Mouse (Mus musculus) lung, postnatal 14 days (tissue): ENCODE measurements at regions not wholly inside any gene's neighbourhood (a gene's known extent, or its start where the extent isn't known, plus 50 kb on each side); places are given as distances from the start of the nearest gene placed in this dataset.
"Not testable (repeated sequence)": the region's sequence is repeated elsewhere in the genome, so short reads cannot be mapped to it uniquely, and the experiment has no call there.

Source experiments
- DNase-seq: peaks from one replicate; pipeline ENCODE4 v3.0.0; 2021

- DNase-seq, result no peak
Observed at GRCm38 (mm10) chr17:4457491-4457890, 536.6 kb upstream of the Arid1b start.

DNA sequence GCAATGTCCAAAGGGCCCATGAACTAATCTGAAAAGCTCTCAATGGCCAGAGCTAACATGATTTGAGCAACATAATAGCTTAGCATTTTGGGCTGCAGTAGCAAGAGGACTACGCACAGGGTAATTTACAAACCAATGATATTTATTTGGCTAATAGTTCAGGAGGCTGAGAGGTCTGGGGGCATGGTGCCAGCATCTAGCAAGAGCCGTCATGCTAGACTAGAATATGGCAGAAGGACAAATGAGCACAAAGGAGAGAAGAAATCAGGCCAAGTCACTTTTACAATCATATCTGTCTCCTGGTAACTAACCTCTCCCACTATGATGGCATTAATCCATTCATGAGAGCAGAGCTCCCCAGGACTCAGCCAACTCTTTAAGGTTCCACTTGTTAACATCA, 532.6 kb upstream of the Arid1b start:
- DNase-seq, result no peak

GRCm38 (mm10) chr17:4464286-4464880, 529.7 kb upstream of the Arid1b start:
- DNase-seq, result no peak

DNA sequence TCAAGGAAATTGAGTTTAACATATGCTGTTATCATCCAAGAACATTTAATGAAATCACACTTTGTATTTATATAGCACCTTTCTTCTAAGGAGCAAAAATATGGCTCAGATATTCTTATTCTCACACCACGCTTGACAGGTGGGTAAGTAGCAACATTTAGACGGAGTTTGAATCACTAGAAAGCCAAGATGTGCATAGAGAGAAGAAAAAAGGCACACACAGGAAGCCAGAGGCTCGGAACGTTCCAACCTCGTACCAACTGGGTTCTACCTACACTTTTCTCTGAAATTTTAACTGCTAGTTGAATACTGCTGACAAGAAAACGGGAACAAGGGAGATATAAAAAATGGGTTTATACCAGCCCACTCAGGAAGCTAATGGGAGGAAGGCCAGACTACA, 528.4 kb upstream of the Arid1b start:
- no peak for DNase-seq

GRCm38 (mm10) chr17:4472412-4472811, 521.7 kb upstream of the Arid1b start:
- DNase-seq, result no peak

GRCm38 (mm10) chr17:4474350-4474749, 519.8 kb upstream of the Arid1b start:
- no peak for DNase-seq

DNA sequence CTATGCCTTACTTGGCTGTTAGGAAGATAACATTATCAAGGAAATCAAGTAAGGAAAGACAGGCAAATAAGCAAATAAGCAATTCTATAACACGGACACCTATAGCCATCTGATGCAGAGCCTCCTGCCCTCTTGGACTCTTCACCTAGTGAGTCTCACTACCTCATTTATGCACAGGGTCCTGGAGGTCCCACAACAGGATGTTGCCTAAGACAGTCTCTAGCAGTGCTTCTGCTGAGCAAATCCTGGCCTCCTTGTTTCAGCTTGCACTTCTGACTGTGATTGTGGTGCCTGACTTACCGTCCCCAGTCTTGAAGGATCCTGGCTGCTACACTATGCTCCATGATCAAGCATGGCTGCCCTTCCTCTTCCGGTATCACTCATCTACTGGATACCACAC, 518.5 kb upstream of the Arid1b start:
- DNase-seq, result no peak

DNA sequence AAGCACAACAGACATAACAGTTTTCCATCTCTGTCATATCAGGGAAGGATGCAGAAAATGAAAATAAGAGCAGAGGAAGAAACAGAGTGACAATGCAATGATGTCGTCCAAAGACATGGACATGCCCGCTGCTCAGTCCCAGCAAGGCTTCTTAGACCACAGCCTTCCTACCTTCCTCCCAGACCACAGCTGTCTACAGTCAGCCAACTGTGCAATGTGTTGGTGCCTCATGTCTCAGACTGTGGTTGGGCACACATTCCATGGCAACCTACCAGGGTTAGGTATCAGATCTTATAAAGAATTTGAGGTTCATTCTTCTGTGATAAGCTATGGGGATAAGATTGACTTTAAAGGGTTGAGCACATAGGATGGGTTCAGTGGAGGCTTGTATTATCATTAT, 499.7 kb upstream of the Arid1b start:
- DNase-seq, result no peak

DNA sequence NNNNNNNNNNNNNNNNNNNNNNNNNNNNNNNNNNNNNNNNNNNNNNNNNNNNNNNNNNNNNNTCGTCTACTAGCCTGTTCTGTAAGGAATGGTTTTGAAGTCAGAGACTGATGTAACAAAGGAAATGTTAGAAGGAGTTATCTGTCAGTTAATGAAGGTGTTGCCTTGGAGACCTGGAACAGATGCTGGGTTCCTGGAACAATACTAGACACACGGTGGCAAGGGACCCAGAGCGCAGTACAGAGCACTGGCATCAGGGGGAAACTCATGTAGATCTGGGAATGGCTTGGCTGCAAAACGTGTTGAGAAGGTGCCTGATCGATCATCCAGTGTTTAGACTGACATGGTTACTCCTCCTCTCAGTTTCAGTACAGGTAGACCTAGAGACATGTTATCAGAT, 493.6 kb upstream of the Arid1b start:
- no peak for DNase-seq

- DNase-seq, result no peak
Observed at GRCm38 (mm10) chr17:4501029-4501428, 493.1 kb upstream of the Arid1b start.

DNA sequence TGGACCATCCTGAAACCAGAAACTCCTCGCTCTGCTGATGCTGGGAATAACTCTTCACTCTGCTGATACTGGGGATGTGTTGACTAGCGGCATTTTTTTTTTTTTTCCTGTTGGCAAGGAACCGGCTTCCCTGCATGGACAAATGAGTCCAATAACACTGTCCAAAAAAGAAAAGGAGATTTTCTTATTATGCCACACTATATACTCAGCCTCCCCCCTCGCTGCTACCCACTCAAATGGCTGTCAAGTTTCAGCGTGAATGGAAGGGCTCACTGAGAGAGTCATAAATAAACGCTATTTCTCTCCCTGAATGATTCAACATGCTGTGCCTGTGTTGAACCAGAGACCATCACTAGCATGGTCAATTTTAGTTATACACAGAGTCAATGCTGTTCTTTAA, 489.2 kb upstream of the Arid1b start:
- DNase-seq, result no peak

DNA sequence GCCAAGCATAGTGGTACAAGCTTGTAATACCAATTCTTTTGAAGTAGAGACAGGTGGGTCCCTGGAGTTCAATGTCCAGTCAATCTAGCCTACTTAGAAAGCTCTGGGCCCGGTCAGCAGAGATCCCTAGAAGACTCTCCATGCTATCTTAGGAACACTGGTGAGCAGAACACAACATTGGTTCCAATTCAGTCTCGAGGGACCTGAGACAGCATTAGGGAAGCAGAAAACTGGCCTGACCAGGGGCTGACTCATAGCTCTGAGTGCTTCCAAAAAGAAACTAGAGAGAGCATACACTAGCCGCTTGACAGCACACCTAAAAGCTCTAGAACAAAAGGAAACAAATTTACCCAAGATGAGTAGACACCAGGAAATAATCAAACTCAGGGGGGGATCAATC, 484.6 kb upstream of the Arid1b start:
- DNase-seq, result no peak

DNA sequence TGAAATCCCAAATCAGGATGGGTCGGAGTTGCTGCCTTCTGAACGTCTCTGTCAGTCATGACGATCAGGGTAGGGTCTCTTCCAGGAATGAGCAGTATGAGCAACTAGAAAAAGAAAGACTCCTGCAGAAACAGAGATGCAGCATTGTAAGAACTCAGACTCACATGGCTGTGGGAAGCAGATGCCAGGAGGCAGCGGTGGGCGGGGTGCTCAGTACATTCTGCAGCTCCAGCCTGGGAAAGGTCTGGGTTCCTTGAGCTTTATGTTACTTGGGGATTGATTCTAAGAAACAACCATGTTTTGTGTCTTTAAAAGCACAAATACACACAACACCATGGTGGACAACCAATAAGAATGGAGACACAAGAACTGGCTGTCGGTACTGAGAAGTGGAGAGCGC, 478.0 kb upstream of the Arid1b start:
- DNase-seq, result no peak

- DNase-seq, result no peak
Observed at GRCm38 (mm10) chr17:4516846-4517245, 477.3 kb upstream of the Arid1b start.

DNA sequence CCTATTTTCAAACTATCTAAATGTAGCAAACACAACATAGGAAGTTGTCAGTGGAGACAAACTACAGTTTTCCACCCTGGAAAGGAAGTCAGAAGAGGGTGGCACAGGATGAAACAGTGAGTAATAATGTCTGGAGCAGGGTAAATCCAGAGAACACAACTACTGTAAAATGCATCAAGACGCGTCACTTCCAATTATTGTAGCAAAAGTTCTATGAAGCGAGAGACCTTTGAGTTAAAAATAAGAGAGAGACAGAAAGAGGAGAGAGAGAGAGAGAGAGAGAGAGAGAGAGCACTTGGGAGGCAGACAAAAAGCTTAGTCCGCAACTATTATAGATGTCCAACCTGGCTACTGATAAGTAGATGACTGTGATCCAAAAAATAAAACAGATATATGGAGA, 473.1 kb upstream of the Arid1b start:
- DNase-seq, result no peak

DNA sequence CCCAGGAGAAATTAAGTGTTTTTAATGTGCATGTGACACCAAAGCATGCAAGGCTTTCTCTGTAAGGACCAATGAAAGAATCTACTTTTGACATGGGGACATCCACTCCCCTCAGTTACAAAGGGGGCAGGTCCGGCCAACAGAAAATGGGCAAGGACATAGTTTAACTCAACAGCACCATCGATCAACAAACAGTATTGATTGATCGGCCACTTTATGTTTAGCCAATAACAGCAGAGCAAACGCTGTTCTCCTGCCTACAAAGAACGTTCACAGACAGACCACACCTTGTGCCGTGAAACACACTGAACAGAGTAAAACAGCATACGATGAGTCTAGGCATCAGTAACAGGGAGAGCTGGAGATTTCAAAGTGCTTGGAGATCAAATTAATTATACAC, 467.7 kb upstream of the Arid1b start:
- no peak for DNase-seq

DNA sequence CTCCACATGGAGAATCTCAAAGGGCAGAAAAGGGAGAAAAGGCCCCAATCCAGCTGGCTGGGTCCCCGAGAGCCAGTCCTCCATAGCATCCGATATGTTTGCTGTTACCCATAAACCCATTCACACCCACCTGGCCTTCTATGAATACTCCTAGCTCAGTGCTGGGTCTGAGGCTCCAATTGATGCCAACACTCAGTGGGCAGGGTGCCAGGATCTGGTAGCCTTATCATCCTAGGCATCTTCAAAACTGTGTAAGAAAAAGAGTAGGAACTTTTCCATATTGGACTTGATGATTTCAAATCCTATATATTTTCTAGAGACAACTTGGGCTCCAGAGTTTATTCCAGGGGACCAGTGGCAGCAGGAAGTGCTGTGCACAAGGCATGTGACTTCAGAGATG, 462.0 kb upstream of the Arid1b start:
- DNase-seq, result no peak

DNA sequence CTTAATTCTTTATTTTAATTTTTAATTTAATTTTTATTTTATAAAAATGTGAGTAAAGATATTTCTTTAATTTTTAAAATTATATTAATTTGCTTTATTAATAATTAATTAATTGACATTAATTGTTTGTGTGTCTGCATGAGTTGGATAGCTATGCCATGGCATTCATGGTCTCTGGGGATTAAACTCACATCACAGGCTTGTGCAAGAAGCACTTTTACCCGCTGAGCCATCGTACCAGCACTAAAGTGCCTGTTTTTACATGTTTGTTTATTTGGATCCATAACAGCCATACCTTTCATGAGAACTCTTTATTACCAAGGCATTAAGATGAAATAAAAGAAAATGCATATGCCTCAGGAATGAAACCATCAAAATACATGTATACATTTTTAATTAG, 453.7 kb upstream of the Arid1b start:
- DNase-seq, result no peak

DNA sequence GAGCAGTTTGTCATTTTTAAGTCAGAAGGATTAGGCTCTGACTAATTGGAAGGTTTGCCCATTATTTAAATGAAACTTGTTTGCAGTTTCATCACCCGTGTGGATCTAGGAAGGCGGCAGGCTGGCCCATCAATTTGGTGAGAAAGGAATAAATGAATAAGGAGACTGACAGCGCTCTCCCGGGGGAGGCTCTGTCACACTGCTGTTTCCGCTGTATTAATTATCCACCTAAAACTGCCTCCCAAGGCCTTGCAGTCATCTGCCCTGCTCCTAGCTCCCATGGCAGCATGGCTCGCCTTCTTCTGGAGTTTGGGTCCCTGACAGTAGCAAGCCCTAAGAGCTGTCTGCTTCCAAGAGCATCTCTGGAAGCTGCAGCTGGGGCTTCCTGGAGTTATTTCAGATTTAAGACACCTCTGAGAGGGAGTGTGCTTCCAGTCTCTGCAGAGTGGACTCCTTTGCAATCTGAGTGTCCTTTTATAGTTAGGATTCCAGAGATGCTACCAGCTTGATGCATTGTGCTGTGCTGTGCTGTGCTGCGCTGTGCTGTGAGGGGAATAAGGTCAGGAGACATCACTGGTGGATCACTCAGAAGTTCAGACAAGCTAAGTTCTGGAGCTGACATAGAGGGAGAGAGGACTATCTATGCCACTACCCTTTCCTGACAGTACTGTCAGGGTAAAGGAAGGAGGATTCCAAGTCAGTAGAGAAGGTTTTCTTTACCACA, 452.9 kb upstream of the Arid1b start:
- no peak for DNase-seq

GRCm38 (mm10) chr17:4546579-4546978, 447.6 kb upstream of the Arid1b start:
- no peak for DNase-seq

DNA sequence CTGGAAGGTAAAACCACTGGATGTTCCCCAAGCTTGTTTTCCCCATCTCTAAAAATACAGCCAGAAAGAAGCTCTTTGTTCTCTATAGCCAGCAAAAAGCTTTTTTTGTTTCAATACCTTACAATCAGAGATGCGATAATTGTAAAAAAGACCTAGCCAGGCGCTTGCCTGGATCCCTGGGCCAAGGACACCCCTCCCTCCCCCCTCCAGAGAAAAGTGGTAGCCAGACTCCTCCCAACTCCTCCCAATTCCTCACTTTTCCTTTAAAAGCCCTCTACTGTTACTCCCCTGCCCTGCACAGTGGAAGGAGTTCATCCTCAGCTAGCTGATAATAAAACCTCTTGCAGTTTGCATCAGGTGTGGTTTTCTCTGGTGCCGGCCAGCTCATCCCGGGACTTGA, 441.1 kb upstream of the Arid1b start:
- DNase-seq, result not testable (repeated sequence)

GRCm38 (mm10) chr17:4563641-4564040, 430.5 kb upstream of the Arid1b start:
- DNase-seq, result no peak

GRCm38 (mm10) chr17:4576883-4577282, 417.2 kb upstream of the Arid1b start:
- DNase-seq, result no peak

DNA sequence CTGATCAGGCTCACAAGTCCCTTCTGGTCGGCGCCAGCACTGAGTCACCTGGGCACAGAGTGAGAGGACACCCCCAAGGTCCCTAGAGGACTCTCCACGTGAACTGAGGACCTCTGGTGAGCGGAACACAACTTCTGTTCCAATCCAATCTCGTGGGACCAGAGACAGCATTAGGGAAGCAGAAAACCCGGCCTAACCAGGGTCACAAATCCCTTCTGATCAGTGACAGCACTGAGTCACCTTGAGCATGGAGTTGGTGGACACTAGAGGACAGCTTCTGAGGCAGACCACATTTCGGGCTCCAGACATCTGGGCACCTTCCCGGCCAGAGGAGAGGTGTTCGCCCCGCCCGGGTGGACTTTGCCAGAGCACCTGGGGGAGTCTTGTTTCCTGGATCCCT, 412.3 kb upstream of the Arid1b start:
- no peak for DNase-seq

GRCm38 (mm10) chr17:4610481-4610880, 383.7 kb upstream of the Arid1b start:
- DNase-seq, result peak; percentile 6
